Mouse (Mus musculus): ENCODE results near the gene Dctn2. TPM values are rescaled to one million over a fixed set of nuclear protein-coding genes. Genes with fewer than 3 reads are reported as not detected.
"Not testable (repeated sequence)": the region's sequence is repeated elsewhere in the genome, so short reads cannot be mapped to it uniquely, and the experiment has no call there.

The Dctn2 gene
- total and polyA plus RNA-seq, 3 experiments, result 66.3 to 91.9 (median 79.1) TPM

DNA sequence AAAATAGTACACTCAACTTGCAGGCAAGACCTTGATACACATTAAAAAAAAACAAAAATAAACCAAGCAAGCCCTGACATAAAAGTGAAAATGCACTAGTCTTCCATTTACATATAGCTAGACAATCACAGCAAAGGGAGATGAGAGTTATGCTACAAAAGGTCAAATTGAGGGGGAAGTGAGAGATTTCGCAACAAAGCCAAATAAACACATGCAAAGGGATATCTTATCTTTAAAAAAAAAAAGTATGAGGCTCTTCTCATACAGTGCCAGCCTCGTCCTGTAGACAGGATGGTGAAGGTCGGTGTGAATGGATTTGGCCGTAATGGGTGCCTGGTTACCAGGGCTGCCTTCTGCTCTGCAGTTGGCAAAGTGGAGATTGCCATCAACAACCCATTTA is 46.7 kb downstream of the Dctn2 start:
- dilution Hi-C loops (cut with MboI; ENCODE audit: extremely low pct_ligation_motif_present, extremely low pct_unique_long_range_greater_than_20kb, low sequenced_read_pairs), result no loop called here
- Histone ChIP-seq H3K9me3 (replicated peaks; ENCODE audit: low read length) (no peaks in the 10 kb centered on the region), H3K4me3 (replicated peaks in 1 of 3; ENCODE audit: low read depth in 2 of 3, low read length in 2 of 3, poor library complexity in 1 of 3) (no peak overlapping the region), H3K27ac (ENCODE audit: insufficient read depth, low read depth) (no peak overlapping the region), H3K79me2 (replicated peaks; ENCODE audit: control insufficient read depth, extremely low read depth, insufficient read depth, poor library complexity, severe bottlenecking) (peaks cover 19% of the 10 kb centered on the region), H3K4me2 (ENCODE audit: insufficient read depth, low read depth, poor library complexity, severe bottlenecking) (no peak overlapping the region; the same call in 1 of the 2 replicates), H3K9ac (ENCODE audit: insufficient read depth, low read depth) (no peak overlapping the region), H3K4me1 (ENCODE audit: control insufficient read depth in 1 of 2, insufficient read depth in 2 of 2) (peaks cover 5 to 17% of the 10 kb centered on the region in 2 experiments), H3K27me3 (replicated peaks) (no peaks in the 10 kb centered on the region), H3K36me3 (replicated peaks in 1 of 2; ENCODE audit: control insufficient read depth in 1 of 2, insufficient read depth in 1 of 2, low read length in 1 of 2) (peaks cover 18 to 21% of the 10 kb centered on the region in 2 experiments)
- no peak for TF ChIP-seq POLR2A (IDR thresholded peaks at IDR 0.05; ENCODE audit: low read depth, low read length)
- DNase-seq (ENCODE audit: extremely low read depth), result no peak
- in situ Hi-C loops (cut with MboI; ENCODE audit: low pct_ligation_motif_present, low pct_unique_long_range_greater_than_20kb, low sequenced_read_pairs), result no loop called here

- Histone ChIP-seq H3K36me3 (replicated peaks in 1 of 2; ENCODE audit: control insufficient read depth in 1 of 2, insufficient read depth in 1 of 2, low read length in 1 of 2) (peaks cover 12 to 14% of the 10 kb centered on the region in 2 experiments), H3K4me1 (ENCODE audit: control insufficient read depth in 1 of 2, insufficient read depth in 2 of 2) (peaks cover 5 to 17% of the 10 kb centered on the region in 2 experiments), H3K79me2 (replicated peaks; ENCODE audit: control insufficient read depth, extremely low read depth, insufficient read depth, poor library complexity, severe bottlenecking) (peaks cover 18% of the 10 kb centered on the region)
- DNase-seq (ENCODE audit: extremely low read depth); dilution Hi-C loops (cut with MboI; ENCODE audit: extremely low pct_ligation_motif_present, extremely low pct_unique_long_range_greater_than_20kb, low sequenced_read_pairs); in situ Hi-C loops (cut with MboI; ENCODE audit: low pct_ligation_motif_present, low pct_unique_long_range_greater_than_20kb, low sequenced_read_pairs); H3K27me3 ChIP-seq (replicated peaks); H3K9ac ChIP-seq (ENCODE audit: insufficient read depth, low read depth); H3K27ac ChIP-seq (ENCODE audit: insufficient read depth, low read depth); H3K4me3 ChIP-seq (replicated peaks in 1 of 3; ENCODE audit: low read depth in 2 of 3, low read length in 2 of 3, poor library complexity in 1 of 3); H3K9me3 ChIP-seq (replicated peaks; ENCODE audit: low read length); H3K4me2 ChIP-seq (ENCODE audit: insufficient read depth, low read depth, poor library complexity, severe bottlenecking): not testable (repeated sequence)
Observed at GRCm38 (mm10) chr10:127313516-127313915, 47.3 kb downstream of the Dctn2 start.

GRCm38 (mm10) chr10:127314950-127315349 is 48.8 kb downstream of the Dctn2 start:
- dilution Hi-C loops (cut with MboI; ENCODE audit: extremely low pct_ligation_motif_present, extremely low pct_unique_long_range_greater_than_20kb, low sequenced_read_pairs); H3K27me3 ChIP-seq (replicated peaks); DNase-seq (ENCODE audit: extremely low read depth); H3K9me3 ChIP-seq (replicated peaks; ENCODE audit: low read length); in situ Hi-C loops (cut with MboI; ENCODE audit: low pct_ligation_motif_present, low pct_unique_long_range_greater_than_20kb, low sequenced_read_pairs); H3K4me1 ChIP-seq (ENCODE audit: control insufficient read depth in 1 of 2, insufficient read depth in 2 of 2); H3K36me3 ChIP-seq (replicated peaks in 1 of 2; ENCODE audit: control insufficient read depth in 1 of 2, insufficient read depth in 1 of 2, low read length in 1 of 2); H3K4me3 ChIP-seq (replicated peaks in 1 of 3; ENCODE audit: low read depth in 2 of 3, low read length in 2 of 3, poor library complexity in 1 of 3); H3K9ac ChIP-seq (ENCODE audit: insufficient read depth, low read depth); H3K27ac ChIP-seq (ENCODE audit: insufficient read depth, low read depth); H3K4me2 ChIP-seq (ENCODE audit: insufficient read depth, low read depth, poor library complexity, severe bottlenecking): not testable (repeated sequence)
- TF ChIP-seq CTCF (conservative IDR thresholded peaks at IDR 0.05 in 1 of 2, IDR thresholded peaks at IDR 0.05 in 1 of 2; ENCODE audit: low read depth in 2 of 2, low read length in 2 of 2), result peak in 1 of 2 experiments; percentile 27; a peak in 2 of 4 replicates
- peaks cover 10% of the 10 kb centered on the region for H3K79me2 ChIP-seq (replicated peaks; ENCODE audit: control insufficient read depth, extremely low read depth, insufficient read depth, poor library complexity, severe bottlenecking)

DNA sequence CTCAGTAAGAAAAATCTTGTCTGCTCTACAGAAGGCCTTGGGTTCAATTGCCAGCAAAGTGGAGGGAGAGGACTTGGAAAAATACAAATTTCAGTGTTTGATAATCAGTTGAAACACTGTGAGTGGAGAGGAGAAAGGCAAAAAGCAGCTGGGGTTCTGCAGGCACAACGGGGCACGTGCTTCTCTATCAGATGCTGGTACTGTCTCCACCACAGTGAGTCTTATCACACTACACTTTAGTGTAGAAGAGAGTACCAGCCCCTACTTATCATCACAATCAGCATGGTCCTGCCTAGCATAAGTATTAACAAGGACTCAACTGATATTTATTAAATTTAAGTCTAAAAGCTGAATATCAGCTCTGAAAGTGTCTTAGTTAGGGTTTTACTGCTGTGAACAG is 51.1 kb downstream of the Dctn2 start:
- Histone ChIP-seq H3K9ac (ENCODE audit: insufficient read depth, low read depth) (no peak overlapping the region), H3K4me3 (replicated peaks in 1 of 3; ENCODE audit: low read depth in 2 of 3, low read length in 2 of 3, poor library complexity in 1 of 3) (no peak overlapping the region), H3K36me3 (replicated peaks in 1 of 2; ENCODE audit: control insufficient read depth in 1 of 2, insufficient read depth in 1 of 2, low read length in 1 of 2) (no peaks in the 10 kb centered on the region), H3K4me1 (ENCODE audit: control insufficient read depth in 1 of 2, insufficient read depth in 2 of 2) (peaks cover 0 to 19% of the 10 kb centered on the region in 2 experiments; a peak in 2 of 4 replicates), H3K9me3 (replicated peaks; ENCODE audit: low read length) (no peaks in the 10 kb centered on the region), H3K27me3 (replicated peaks) (no peaks in the 10 kb centered on the region), H3K27ac (ENCODE audit: insufficient read depth, low read depth) (no peak overlapping the region), H3K4me2 (ENCODE audit: insufficient read depth, low read depth, poor library complexity, severe bottlenecking) (no peak overlapping the region), H3K79me2 (replicated peaks; ENCODE audit: control insufficient read depth, extremely low read depth, insufficient read depth, poor library complexity, severe bottlenecking) (no peaks in the 10 kb centered on the region)
- TF ChIP-seq KAT2A (IDR thresholded peaks at IDR 0.05; ENCODE audit: insufficient replicate concordance, low read length) (no peak), ZMIZ1 (IDR thresholded peaks at IDR 0.05; ENCODE audit: low read depth, low read length) (no peak), ETS1 (conservative IDR thresholded peaks at IDR 0.05; ENCODE audit: low read depth, low read length) (no peak), USF2 (conservative IDR thresholded peaks at IDR 0.05; ENCODE audit: low read depth, low read length) (no peak), PAX5 (IDR thresholded peaks at IDR 0.05; ENCODE audit: low read length) (no peak), RCOR1 (conservative IDR thresholded peaks at IDR 0.05; ENCODE audit: low read depth, low read length) (no peak), MXI1 (IDR thresholded peaks at IDR 0.05; ENCODE audit: low read depth, low read length) (no peak), JUND (conservative IDR thresholded peaks at IDR 0.05; ENCODE audit: low read depth, low read length) (no peak), MYC (IDR thresholded peaks at IDR 0.05; ENCODE audit: low read depth, low read length) (no peak), ELF1 (IDR thresholded peaks at IDR 0.05; ENCODE audit: low read depth, low read length) (no peak), IRF4 (IDR thresholded peaks at IDR 0.05; ENCODE audit: low read depth, low read length) (no peak), MAZ (IDR thresholded peaks at IDR 0.05; ENCODE audit: low read depth, low read length) (no peak), CHD2 (IDR thresholded peaks at IDR 0.05; ENCODE audit: low read length) (no peak), NRF1 (IDR thresholded peaks at IDR 0.05; ENCODE audit: low read depth, low read length) (no peak), TBP (conservative IDR thresholded peaks at IDR 0.05; ENCODE audit: low read depth, low read length) (no peak)
- dilution Hi-C loops (cut with MboI; ENCODE audit: extremely low pct_ligation_motif_present, extremely low pct_unique_long_range_greater_than_20kb, low sequenced_read_pairs) (no loop called here), in situ Hi-C loops (cut with MboI; ENCODE audit: low pct_ligation_motif_present, low pct_unique_long_range_greater_than_20kb, low sequenced_read_pairs) (no loop called here)
- no peak for DNase-seq (ENCODE audit: extremely low read depth)
